Mouse (Mus musculus): ENCODE measurements at regions not wholly inside any gene's neighbourhood (a gene's known extent, or its start where the extent isn't known, plus 50 kb on each side); places are given as distances from the start of the nearest gene placed in this dataset.

GRCm38 (mm10) chr1:152234716-152235115, 144.8 kb upstream of the 1700025G04Rik start:
- TF ChIP-seq POLR2A (IDR thresholded peaks at IDR 0.05; ENCODE audit: low read depth, low read length) = no peak
- no peak for TF ChIP-seq CTCF (conservative IDR thresholded peaks at IDR 0.05; ENCODE audit: insufficient read depth, insufficient read length, low read depth, low read length)

Data from kidney, adult 2 months (tissue).